Mouse (Mus musculus) lung, postnatal 0 days (tissue): ENCODE results near the gene Stat2. TPM values are rescaled to one million over a fixed set of nuclear protein-coding genes. Genes with fewer than 3 reads are reported as not detected.
A peak's percentile ranks its signal among the peaks of the same experiment; 100 is the strongest.
"Not testable (repeated sequence)": the region's sequence is repeated elsewhere in the genome, so short reads cannot be mapped to it uniquely, and the experiment has no call there.

Experiments used
- ATAC-seq: fragments of 200-750 bp; cut with Nextera tagmentation; 2 replicates; pipeline ENCODE4 v1.8.0; 2017; ENCODE audit warnings: moderate library complexity
- DNase-seq: peaks from one replicate; pipeline ENCODE4 v3.0.0-alpha.2; 2016; ENCODE audit warnings: low spot score
- H3K27ac ChIP-seq: fragments of 300-500 bp; sonication (generic); 2 replicates; pipeline ENCODE4 v1.5.1; 2014; ENCODE audit warnings: antibody characterized with exemption, mild to moderate bottlenecking, low read length, mixed read lengths
- H3K27me3 ChIP-seq: fragments of 300-500 bp; sonication (generic); replicated peaks from 2 replicates; pipeline ENCODE4 v1.6.1; 2014; ENCODE audit warnings: low read length, mixed read lengths; ENCODE audit not compliant: insufficient read depth
- H3K36me3 ChIP-seq: fragments of 300-500 bp; sonication (generic); 2 replicates; pipeline ENCODE4 v1.6.1; 2014; ENCODE audit warnings: low read length, mixed read lengths; ENCODE audit not compliant: insufficient read depth
- H3K4me1 ChIP-seq: fragments of 300-500 bp; sonication (generic); 2 replicates; pipeline ENCODE4 v1.6.1; 2014; ENCODE audit warnings: antibody characterized with exemption, low read depth, low read length, mixed read lengths; ENCODE audit not compliant: insufficient read depth
- H3K4me2 ChIP-seq: fragments of 300-500 bp; sonication (generic); replicated peaks from 2 replicates; pipeline ENCODE4 v1.6.1; 2014; ENCODE audit warnings: low read depth, mild to moderate bottlenecking, low read length, moderate library complexity, mixed read lengths
- H3K4me3 ChIP-seq: fragments of 300-500 bp; sonication (generic); 2 replicates; pipeline ENCODE4 v1.5.1; 2014; ENCODE audit warnings: low read depth, low read length
- H3K9ac ChIP-seq: fragments of 300-500 bp; sonication (generic); replicated peaks from 2 replicates; pipeline ENCODE4 v1.6.1; 2014; ENCODE audit warnings: low read depth, mild to moderate bottlenecking
- H3K9me3 ChIP-seq: fragments of 300-500 bp; sonication (generic); 2 replicates; pipeline ENCODE4 v1.6.1; 2016; ENCODE audit warnings: low read length, mixed read lengths
- CTCF ChIP-seq: IDR thresholded peaks from 2 replicates; pipeline ENCODE4 v1.5.1; 2016; ENCODE audit warnings: antibody characterized with exemption, mild to moderate bottlenecking
- EP300 ChIP-seq: IDR thresholded peaks from 2 replicates; pipeline ENCODE4 v1.6.1; 2016; ENCODE audit warnings: antibody characterized with exemption, mild to moderate bottlenecking, control low read depth
- WGBS: fragments of 180-500 bp; shearing (Covaris S2); extraction: QIAGEN DNeasy Blood & Tissue Kit; methylation state at CpG from one replicate; pipeline ENCODE4 v1.1.7; 2014; 5-methylcytosine and 5-hydroxymethylcytosine counted together
- polyA plus RNA-seq: library from polyadenylated mRNA; unstranded; fragments of >200 nt; fragmentation: Nextera tagmentation; extraction: Ambion mirVana; gene quantifications from 2 replicates; pipeline ENCODE4 v1.2.1, GENCODE M21; 2015

Stat2 gene
- polyA plus RNA-seq, 1 experiment from 2014 or later: 11.8 TPM

- TF ChIP-seq CTCF (no peak), EP300 (no peak)
- WGBS: 64% methylated on average over 6 of the region's 6 CpGs
- no peak overlapping the region for H3K4me2 ChIP-seq
- H3K4me3 ChIP-seq: no peak overlapping the region
- no peaks in the 10 kb centered on the region for H3K27me3 ChIP-seq
- no peaks in the 10 kb centered on the region for H3K4me1 ChIP-seq
- ATAC-seq: no peak
- no peak overlapping the region for H3K9ac ChIP-seq
- H3K9me3 ChIP-seq: no peaks in the 10 kb centered on the region
- no peak overlapping the region for H3K27ac ChIP-seq
- peaks cover 15% of the 10 kb centered on the region; the same call in 1 of the 2 replicates for H3K36me3 ChIP-seq
- no peak for DNase-seq
Observed at GRCm38 (mm10) chr10:128278158-128278557, 7.8 kb downstream of the Stat2 start.

- 68% methylated on average over 6 of the region's 6 CpGs for WGBS
- H3K36me3 ChIP-seq: peaks cover 29% of the 10 kb centered on the region; the same call in 1 of the 2 replicates
Observed at GRCm38 (mm10) chr10:128280943-128281342, 10.6 kb downstream of the Stat2 start.

GRCm38 (mm10) chr10:128281682-128282081 lies 11.3 kb downstream of the Stat2 start:
- H3K9ac ChIP-seq: no peak overlapping the region
- DNase-seq (no peak), ATAC-seq (no peak)
- H3K36me3 ChIP-seq: peaks cover 30% of the 10 kb centered on the region; the same call in 1 of the 2 replicates
- TF ChIP-seq CTCF (no peak), EP300 (no peak)
- no peaks in the 10 kb centered on the region for H3K9me3 ChIP-seq
- no peak overlapping the region for H3K4me2 ChIP-seq
- H3K27ac ChIP-seq: no peak overlapping the region
- no peaks in the 10 kb centered on the region for H3K27me3 ChIP-seq
- WGBS: 88% methylated on average over 14 of the region's 14 CpGs
- no peak overlapping the region for H3K4me3 ChIP-seq
- no peaks in the 10 kb centered on the region for H3K4me1 ChIP-seq

More at GRCm38 (mm10) chr10:128280943-128281342, 10.6 kb downstream of the Stat2 start:
- DNase-seq (no peak), ATAC-seq (no peak)
- H3K4me2 ChIP-seq: no peak overlapping the region
- H3K4me1 ChIP-seq: no peaks in the 10 kb centered on the region
- H3K9ac ChIP-seq: no peak overlapping the region
- H3K27me3 ChIP-seq: no peaks in the 10 kb centered on the region
- no peaks in the 10 kb centered on the region for H3K9me3 ChIP-seq
- TF ChIP-seq CTCF (no peak), EP300 (no peak)
- H3K27ac ChIP-seq: no peak overlapping the region
- H3K4me3 ChIP-seq: no peak overlapping the region

- no peak for TF ChIP-seq CTCF
- no peak for TF ChIP-seq EP300
- 83% methylated on average over 20 of the region's 20 CpGs for WGBS
- no peak overlapping the region for H3K27ac ChIP-seq
Observed at GRCm38 (mm10) chr10:128282886-128283450, 12.6 kb downstream of the Stat2 start.

GRCm38 (mm10) chr10:128283604-128284579 lies 13.5 kb downstream of the Stat2 start:
- H3K36me3 ChIP-seq: peaks cover 33% of the 10 kb centered on the region; the same call in 1 of the 2 replicates
- ATAC-seq (0 out of 2 replicates have a peak, but pooled peaks have one; percentile 30), DNase-seq (peak; percentile 73)

More at GRCm38 (mm10) chr10:128282886-128283450, 12.6 kb downstream of the Stat2 start:
- ATAC-seq (no peak), DNase-seq (no peak)
- H3K9me3 ChIP-seq: no peaks in the 10 kb centered on the region
- H3K4me3 ChIP-seq: no peak overlapping the region
- H3K9ac ChIP-seq: no peak overlapping the region
- no peaks in the 10 kb centered on the region for H3K4me1 ChIP-seq
- H3K27me3 ChIP-seq: no peaks in the 10 kb centered on the region
- peaks cover 25% of the 10 kb centered on the region; the same call in 1 of the 2 replicates for H3K36me3 ChIP-seq
- no peak overlapping the region for H3K4me2 ChIP-seq

GRCm38 (mm10) chr10:128290594-128290993 lies 20.2 kb downstream of the Stat2 start:
- not testable (repeated sequence) for H3K9me3 ChIP-seq, H3K4me3 ChIP-seq, DNase-seq, H3K27ac ChIP-seq, H3K27me3 ChIP-seq, H3K4me2 ChIP-seq, H3K4me1 ChIP-seq, H3K9ac ChIP-seq, ATAC-seq
- peaks cover 44% of the 10 kb centered on the region for H3K36me3 ChIP-seq
- WGBS: 76% methylated on average over 1 of the region's 1 CpGs

More at GRCm38 (mm10) chr10:128283604-128284579, 13.5 kb downstream of the Stat2 start:
- Histone ChIP-seq H3K9ac (no peak overlapping the region), H3K4me1 (no peaks in the 10 kb centered on the region), H3K4me3 (no peak overlapping the region), H3K27ac (no peak overlapping the region), H3K27me3 (no peaks in the 10 kb centered on the region), H3K4me2 (no peak overlapping the region), H3K9me3 (no peaks in the 10 kb centered on the region)
- 61% methylated on average over 31 of the region's 31 CpGs for WGBS
- TF ChIP-seq EP300 (no peak), CTCF (peak; percentile 76)
